Mouse (Mus musculus): ENCODE measurements around the gene Cpeb3. TPM values are rescaled to one million over a fixed set of nuclear protein-coding genes. Genes with fewer than 3 reads are reported as not detected.
"Not testable (repeated sequence)": the region's sequence is repeated elsewhere in the genome, so short reads cannot be mapped to it uniquely, and the experiment has no call there.

Cpeb3 gene
- polyA plus RNA-seq, 1 experiment from 2014 or later, result 3.7 TPM

- Histone ChIP-seq H3K27ac (no peak overlapping the region), H3K9ac (peak overlapping the region; percentile 48), H3K36me3 (replicated peaks) (no peaks in the 10 kb centered on the region), H3K4me1 (peaks cover 20% of the 10 kb centered on the region), H3K9me3 (no peaks in the 10 kb centered on the region), H3K27me3 (peaks cover 39% of the 10 kb centered on the region), H3K4me3 (replicated peaks) (peak overlapping the region; percentile 46), H3K4me2 (peak overlapping the region; percentile 81)
- peak; percentile 73 for ATAC-seq (ENCODE audit: low FRiP score)
- 4% methylated on average over 63 of the region's 63 CpGs for WGBS
These were observed 25.4 kb upstream of the Cpeb3 start for GRCm38 (mm10) chr19:37233561-37234539.

DNA sequence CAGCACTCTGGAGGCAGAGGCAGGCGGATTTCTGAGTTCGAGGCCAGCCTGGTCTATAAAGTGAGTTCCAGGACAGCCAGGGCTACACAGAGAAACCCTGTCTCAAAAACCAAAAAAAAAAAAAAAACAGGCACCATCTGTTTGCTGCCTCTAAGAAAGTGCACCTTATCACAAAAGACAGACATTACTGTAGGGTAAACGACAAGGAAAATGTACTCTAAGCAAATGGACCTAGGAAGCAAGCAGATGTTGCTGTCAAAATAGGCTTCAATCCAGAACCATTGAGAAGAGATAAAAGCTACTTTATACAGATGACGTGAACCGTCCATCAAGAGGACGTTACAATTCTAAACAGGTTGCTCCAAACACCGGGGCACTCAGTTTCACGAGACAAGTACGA lies 24.2 kb upstream of the Cpeb3 start:
- not testable (repeated sequence) for H3K9me3 ChIP-seq; H3K27ac ChIP-seq; H3K4me1 ChIP-seq; H3K4me2 ChIP-seq; ATAC-seq (ENCODE audit: low FRiP score); H3K9ac ChIP-seq; H3K36me3 ChIP-seq (replicated peaks); H3K4me3 ChIP-seq (replicated peaks)
- 82% methylated on average over 9 of the region's 9 CpGs for WGBS
- peaks cover 37% of the 10 kb centered on the region for H3K27me3 ChIP-seq

GRCm38 (mm10) chr19:37225197-37225862 lies 16.9 kb upstream of the Cpeb3 start:
- ATAC-seq (ENCODE audit: low FRiP score), result no peak
- Histone ChIP-seq H3K27ac (no peak overlapping the region), H3K9me3 (no peaks in the 10 kb centered on the region), H3K4me3 (replicated peaks) (no peak overlapping the region), H3K4me2 (no peak overlapping the region), H3K36me3 (replicated peaks) (peaks cover 23% of the 10 kb centered on the region), H3K27me3 (no peaks in the 10 kb centered on the region), H3K4me1 (no peaks in the 10 kb centered on the region), H3K9ac (no peak overlapping the region)
- 79% methylated on average over 6 of the region's 6 CpGs for WGBS

- no peaks in the 10 kb centered on the region for H3K27me3 ChIP-seq
- peaks cover 65% of the 10 kb centered on the region for H3K36me3 ChIP-seq (replicated peaks)
- H3K9me3 ChIP-seq, result no peaks in the 10 kb centered on the region
- peaks cover 1% of the 10 kb centered on the region for H3K4me1 ChIP-seq
- no peak for ATAC-seq (ENCODE audit: low FRiP score)
- H3K9ac ChIP-seq, result no peak overlapping the region
- WGBS, result 98% methylated on average over 2 of the region's 2 CpGs
- H3K4me2 ChIP-seq, result no peak overlapping the region
- H3K27ac ChIP-seq, result no peak overlapping the region
- no peak overlapping the region for H3K4me3 ChIP-seq (replicated peaks)
These were observed 6.3 kb upstream of the Cpeb3 start for GRCm38 (mm10) chr19:37214711-37215110.

DNA sequence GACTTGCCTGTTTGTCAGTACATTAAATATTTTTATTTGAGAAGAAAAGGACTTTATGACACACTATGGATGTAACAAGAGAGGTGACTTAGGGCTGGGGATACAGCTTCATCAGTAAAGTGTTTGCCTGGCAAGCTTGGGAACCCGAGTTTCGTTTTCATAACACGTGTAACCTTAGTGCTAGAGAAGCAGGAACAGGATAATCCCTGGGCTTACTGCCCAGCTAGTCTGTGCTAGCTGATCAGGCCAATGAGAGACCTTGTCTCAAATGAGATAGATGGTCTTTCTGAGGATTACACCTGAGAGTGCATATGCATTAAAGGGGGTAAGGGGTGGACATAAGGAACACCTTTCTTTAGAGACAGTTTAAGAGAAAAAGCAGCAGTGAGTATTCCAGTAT lies 3.0 kb upstream of the Cpeb3 start:
- Histone ChIP-seq H3K4me2 (no peak overlapping the region), H3K27ac (no peak overlapping the region), H3K4me1 (peaks cover 15% of the 10 kb centered on the region), H3K9ac (no peak overlapping the region), H3K4me3 (replicated peaks) (no peak overlapping the region), H3K9me3 (no peaks in the 10 kb centered on the region), H3K36me3 (replicated peaks) (peaks cover 45% of the 10 kb centered on the region), H3K27me3 (no peaks in the 10 kb centered on the region)
- WGBS, result 94% methylated on average over 3 of the region's 3 CpGs
- ATAC-seq (ENCODE audit: low FRiP score), result no peak

- H3K4me2 ChIP-seq, result no peak overlapping the region
- no peaks in the 10 kb centered on the region for H3K9me3 ChIP-seq
- no peaks in the 10 kb centered on the region; the same call in 1 of the 2 replicates for H3K27me3 ChIP-seq
- no peak for ATAC-seq (ENCODE audit: low FRiP score)
- H3K4me1 ChIP-seq, result peaks cover 15% of the 10 kb centered on the region
- H3K9ac ChIP-seq, result no peak overlapping the region
- no peak overlapping the region for H3K27ac ChIP-seq
- H3K4me3 ChIP-seq (replicated peaks), result no peak overlapping the region
- peaks cover 39% of the 10 kb centered on the region for H3K36me3 ChIP-seq (replicated peaks)
- WGBS, result 95% methylated on average over 4 of the region's 4 CpGs
These were observed 2.1 kb upstream of the Cpeb3 start for GRCm38 (mm10) chr19:37210457-37210856.

DNA sequence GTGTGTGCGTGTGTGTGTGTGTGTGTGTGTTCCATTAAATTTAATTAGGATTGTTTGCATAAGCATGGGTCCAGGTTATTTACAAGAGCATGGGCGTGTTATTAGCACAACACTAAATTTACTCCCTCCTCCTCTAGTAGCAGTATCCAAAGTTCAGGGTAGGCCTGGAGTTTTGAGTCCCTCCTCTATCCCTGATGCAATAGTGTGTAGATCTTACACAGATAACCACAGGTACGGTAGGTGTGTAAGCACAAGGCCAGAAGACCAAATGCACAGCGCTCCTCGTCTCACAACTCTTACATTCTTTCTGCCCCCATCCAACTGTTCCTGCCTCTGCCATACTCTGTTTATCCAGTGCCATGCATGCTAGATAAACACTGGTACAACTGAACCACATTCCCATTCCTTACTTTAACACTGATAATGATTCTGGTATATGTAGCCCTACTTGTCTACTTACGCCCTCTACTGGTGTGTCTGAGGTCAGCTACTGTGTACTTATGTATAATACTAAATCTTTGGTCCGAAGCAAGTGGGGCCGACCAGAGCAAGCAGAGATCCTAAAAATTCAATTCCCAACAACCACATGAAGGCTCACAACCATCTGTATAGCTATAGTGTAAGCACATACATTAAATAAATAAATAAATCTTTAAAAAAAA lies 1.2 kb upstream of the Cpeb3 start:
- Histone ChIP-seq H3K9me3 (no peaks in the 10 kb centered on the region), H3K36me3 (replicated peaks) (peaks cover 35% of the 10 kb centered on the region), H3K27me3 (no peaks in the 10 kb centered on the region; the same call in 1 of the 2 replicates), H3K4me2 (peak overlapping the region; percentile 96), H3K4me1 (peaks cover 15% of the 10 kb centered on the region), H3K27ac (no peak overlapping the region), H3K4me3 (replicated peaks) (peak overlapping the region; percentile 100; the same call in 1 of the 2 replicates), H3K9ac (no peak overlapping the region)
- ATAC-seq (ENCODE audit: low FRiP score), result no peak
- 85% methylated on average over 8 of the region's 8 CpGs for WGBS

DNA sequence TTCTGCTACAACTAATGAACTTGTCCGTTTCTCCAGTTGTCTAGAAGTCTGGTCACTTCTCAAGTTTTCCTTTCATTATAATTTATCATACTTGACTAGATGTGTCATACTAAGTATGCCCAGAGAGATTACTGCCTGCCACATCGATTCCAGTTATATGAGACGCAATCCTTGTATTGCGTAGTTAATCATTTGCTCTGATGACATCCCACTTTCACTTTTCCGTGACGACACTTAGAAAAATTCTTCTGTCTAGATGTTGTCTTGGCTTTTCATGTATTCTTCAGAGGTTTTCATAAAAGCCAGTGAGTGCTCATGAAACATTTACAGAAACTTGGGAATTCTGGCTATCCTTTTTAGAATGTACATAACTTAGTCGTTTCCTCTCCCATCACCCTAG lies 585 bp upstream of the Cpeb3 start:
- WGBS, result 89% methylated on average over 7 of the region's 7 CpGs
- H3K27ac ChIP-seq, result no peak overlapping the region
- peak overlapping the region; percentile 100 for H3K4me3 ChIP-seq (replicated peaks)
- H3K36me3 ChIP-seq (replicated peaks), result peaks cover 35% of the 10 kb centered on the region
- H3K9me3 ChIP-seq, result no peaks in the 10 kb centered on the region
- peak overlapping the region; percentile 96 for H3K4me2 ChIP-seq
- peaks cover 15% of the 10 kb centered on the region for H3K4me1 ChIP-seq
- no peak for ATAC-seq (ENCODE audit: low FRiP score)
- peak overlapping the region; percentile 99 for H3K9ac ChIP-seq
- no peaks in the 10 kb centered on the region; the same call in 1 of the 2 replicates for H3K27me3 ChIP-seq

DNA sequence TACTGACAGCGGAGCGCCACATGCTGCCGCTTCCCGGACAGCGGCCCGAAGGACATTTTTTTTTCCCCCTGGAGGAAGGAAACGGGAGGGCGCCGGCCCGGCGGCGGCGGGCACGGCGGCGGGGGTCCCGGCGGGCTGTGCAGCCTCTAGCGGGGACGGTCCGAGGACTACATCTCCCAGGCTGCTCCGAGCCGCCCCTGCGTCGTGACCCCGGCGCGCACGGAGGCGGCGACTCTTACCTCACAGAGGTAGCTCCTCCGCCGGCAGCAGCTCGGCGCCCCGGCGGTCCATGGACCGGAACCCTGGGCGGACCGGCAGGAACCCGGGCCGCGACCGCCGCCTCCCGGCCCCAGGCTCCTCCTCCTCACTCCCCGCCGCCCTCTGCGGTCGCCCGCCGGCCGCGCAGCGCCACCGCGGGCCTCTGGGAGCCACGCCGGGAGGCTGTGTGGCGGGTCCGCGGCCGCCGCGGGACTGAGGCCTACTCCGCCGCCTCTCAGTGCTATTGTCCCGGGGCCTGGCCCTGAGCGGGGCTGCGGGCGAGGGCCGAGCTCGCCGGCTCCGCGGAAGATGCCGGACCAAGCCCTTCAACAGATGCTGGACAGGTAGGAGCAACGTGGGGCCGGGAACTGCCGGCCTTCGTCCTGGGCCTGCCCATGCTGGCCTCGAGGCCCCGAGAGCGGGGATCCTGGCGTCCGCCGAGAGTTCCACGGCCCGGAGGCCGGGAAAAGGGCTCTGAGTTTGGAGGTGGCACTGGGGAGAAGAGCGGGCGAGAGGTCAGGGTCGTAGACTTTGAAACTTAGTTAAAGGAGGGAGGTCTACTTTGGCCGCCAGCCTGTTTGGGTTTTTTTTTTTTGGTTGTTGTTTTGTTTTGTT lies 862 bp downstream of the Cpeb3 start, which contains the start of gene March5:
TSS of gene March5 (plus strand) at position 241 of the 873 bp plus-strand sequence.
- no peaks in the 10 kb centered on the region; the same call in 1 of the 2 replicates for H3K27me3 ChIP-seq
- peak within 1 kb of the TSS; percentile 100 for H3K4me3 ChIP-seq (replicated peaks)
- no peaks in the 10 kb centered on the region for H3K9me3 ChIP-seq
- peak; percentile 99 for ATAC-seq (ENCODE audit: low FRiP score)
- WGBS, result under 1% methylated on average over 79 of the region's 94 CpGs
- H3K36me3 ChIP-seq (replicated peaks), result peaks cover 28% of the 10 kb centered on the region
- H3K9ac ChIP-seq, result peak within 1 kb of the TSS; percentile 99
- H3K4me2 ChIP-seq, result peak within 1 kb of the TSS; percentile 96
- H3K27ac ChIP-seq, result peak within 1 kb of the TSS; percentile 89
- peaks cover 15% of the 10 kb centered on the region for H3K4me1 ChIP-seq

- WGBS, result under 1% methylated on average over 47 of the region's 47 CpGs
- ATAC-seq (ENCODE audit: low FRiP score), result peak; percentile 79
- Histone ChIP-seq H3K36me3 (replicated peaks) (peaks cover 20% of the 10 kb centered on the region), H3K4me1 (peaks cover 15% of the 10 kb centered on the region), H3K9me3 (no peaks in the 10 kb centered on the region), H3K4me3 (replicated peaks) (peak overlapping the region; percentile 100), H3K27me3 (no peaks in the 10 kb centered on the region; the same call in 1 of the 2 replicates), H3K4me2 (peak overlapping the region; percentile 96), H3K27ac (peak overlapping the region; percentile 89; the same call in 1 of the 2 replicates), H3K9ac (peak overlapping the region; percentile 99)
These were observed 1.6 kb downstream of the Cpeb3 start for GRCm38 (mm10) chr19:37206641-37207302.

DNA sequence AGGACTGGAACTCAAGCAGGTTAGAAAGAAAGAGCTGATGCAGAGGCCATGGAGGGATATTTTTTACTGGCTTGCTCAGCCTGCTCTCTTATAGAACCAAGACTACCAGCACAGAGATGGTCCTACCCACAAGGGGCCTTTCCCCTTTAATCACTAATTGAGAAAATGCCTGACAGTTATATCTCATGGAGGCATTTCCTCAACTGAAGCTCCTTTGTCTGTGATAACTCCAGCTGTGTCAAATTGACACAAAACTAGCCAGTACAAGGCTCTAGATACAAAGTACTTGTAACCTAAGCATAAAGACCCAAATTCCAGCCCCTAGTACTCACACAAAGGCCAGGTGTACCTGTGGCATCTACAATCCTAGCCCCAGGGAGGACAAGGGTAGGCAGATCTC lies 3.2 kb downstream of the Cpeb3 start:
- ATAC-seq (ENCODE audit: low FRiP score); H3K9ac ChIP-seq; H3K9me3 ChIP-seq; H3K36me3 ChIP-seq (replicated peaks); H3K4me2 ChIP-seq; H3K4me3 ChIP-seq (replicated peaks); H3K27ac ChIP-seq; H3K27me3 ChIP-seq: not testable (repeated sequence)
- H3K4me1 ChIP-seq, result peaks cover 15% of the 10 kb centered on the region

Data from forebrain, embryonic 12.5 days (tissue).